Mouse (Mus musculus): ENCODE measurements around the gene B4galnt1.

- TF ChIP-seq CTCF (IDR thresholded peaks at IDR 0.05; ENCODE audit: extremely low read depth, insufficient read depth, insufficient read length, insufficient replicate concordance) = no peak
- TF ChIP-seq POLR2A (IDR thresholded peaks at IDR 0.05; ENCODE audit: low read depth, low read length) = no peak
Measured at GRCm38 (mm10) chr10:127150471-127150872, 14.6 kb upstream of the B4galnt1 start.

Data from spleen, adult 2 months (tissue).